Mouse (Mus musculus) retina, postnatal 7 days (tissue): ENCODE data around the gene Hspd1.
A peak's percentile ranks its signal among the peaks of the same experiment; 100 is the strongest.
"Not testable (repeated sequence)": the region's sequence is repeated elsewhere in the genome, so short reads cannot be mapped to it uniquely, and the experiment has no call there.

Source experiments
- DNase-seq: peaks from one replicate; pipeline ENCODE4 v3.0.0-alpha.2; 2012; ENCODE audit warnings: low read depth, low spot score

Gene Hspd1

DNA sequence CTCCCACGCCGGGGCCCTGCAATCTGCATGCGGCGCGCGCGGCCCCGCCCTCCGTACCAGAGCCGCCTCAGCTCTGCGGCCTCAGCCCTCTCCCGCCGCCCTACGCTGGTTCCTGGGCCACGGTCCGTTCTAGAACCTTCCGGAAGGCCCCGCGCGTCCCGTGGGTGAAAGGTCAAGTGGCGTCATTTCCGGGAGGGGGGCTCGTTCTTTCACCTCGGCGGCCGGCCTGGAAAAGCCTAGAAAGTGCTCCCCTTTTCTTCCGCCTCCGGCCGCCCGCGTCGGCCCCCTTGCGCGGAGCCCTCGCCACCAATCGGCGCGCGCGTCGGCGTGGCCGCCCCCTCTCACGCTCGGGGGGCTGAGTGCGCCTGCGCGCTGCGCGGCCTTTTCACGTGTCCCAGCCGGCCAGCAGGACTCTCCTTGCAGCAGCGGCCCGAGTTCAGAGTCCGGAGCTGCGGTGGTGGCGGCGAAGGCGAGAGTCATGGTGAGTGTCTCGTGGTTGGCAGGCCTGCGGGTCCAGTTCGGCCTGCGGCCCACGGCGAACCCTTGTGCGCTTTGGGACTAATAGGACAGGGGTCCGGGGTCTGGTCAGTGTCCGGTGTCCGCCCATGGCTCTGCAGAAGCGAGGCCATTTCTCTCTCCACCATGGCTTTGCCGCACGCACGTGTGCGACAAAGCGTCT lies at the start of gene Hspd1, which contains the start of gene Hspe1:
Hspd1 (minus strand) TSS at position 312 of the 679 bp plus-strand sequence.
Hspe1 (plus strand) TSS at position 201 of the 679 bp plus-strand sequence.
- DNase-seq = peak; percentile 100

DNA sequence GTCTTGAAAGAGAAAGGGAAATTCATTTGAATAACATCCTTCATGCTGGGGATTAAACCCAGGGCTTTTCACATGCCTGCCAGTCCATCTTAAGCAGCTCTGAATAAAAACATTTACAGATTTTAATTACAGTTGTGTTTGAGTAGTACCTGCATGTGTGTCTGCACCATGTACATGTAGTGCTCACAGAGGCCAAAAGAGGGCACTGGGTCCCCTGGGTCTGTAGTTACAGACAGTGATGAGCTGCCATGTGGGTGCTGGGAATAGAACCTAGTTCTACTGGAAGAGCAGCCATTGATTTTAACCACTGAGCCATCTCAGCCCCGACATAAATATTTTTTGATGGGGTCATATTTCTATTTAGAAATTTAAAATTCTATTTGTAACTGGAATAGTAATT lies 47.8 kb upstream of the Hspd1 start:
- no peak for DNase-seq

DNA sequence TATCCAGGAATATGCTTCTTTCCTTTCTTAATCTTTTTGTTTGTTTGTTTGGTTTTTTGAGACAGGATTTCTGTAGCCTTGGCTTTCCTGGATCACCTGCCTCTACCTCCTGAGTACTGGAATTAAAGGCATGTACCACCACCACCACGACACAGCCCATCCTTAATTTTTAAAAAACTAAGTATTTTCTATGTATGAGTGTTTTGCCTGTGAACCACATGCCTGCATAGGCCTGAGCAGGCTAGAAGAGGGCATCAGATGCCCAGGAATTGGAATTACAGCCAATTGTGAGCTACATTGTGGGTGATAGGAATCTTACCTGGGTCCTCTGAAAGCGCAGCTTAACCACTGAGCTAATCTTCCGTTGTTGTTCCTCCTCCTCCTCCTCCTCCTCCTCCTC lies 46.3 kb upstream of the Hspd1 start:
- no peak for DNase-seq

DNA sequence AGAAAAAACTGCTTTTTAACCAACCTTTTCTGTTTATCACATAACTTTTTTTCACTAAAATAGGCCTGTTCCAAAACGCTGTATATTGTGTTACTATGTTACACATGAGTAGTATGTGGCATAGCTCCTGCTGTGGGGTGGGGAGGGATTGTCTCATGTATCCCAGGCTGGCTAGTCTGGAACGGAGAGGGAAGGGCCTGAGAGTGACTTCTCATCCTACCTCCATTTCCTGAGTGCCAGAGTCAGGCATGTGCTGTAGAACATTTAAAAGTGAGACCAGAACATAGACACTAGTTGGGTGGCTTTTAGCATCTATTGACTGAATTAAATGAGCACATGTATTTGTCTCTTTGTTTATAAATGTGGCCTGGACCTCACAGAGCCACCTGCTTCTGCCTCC lies 45.1 kb upstream of the Hspd1 start:
- DNase-seq = no peak

DNA sequence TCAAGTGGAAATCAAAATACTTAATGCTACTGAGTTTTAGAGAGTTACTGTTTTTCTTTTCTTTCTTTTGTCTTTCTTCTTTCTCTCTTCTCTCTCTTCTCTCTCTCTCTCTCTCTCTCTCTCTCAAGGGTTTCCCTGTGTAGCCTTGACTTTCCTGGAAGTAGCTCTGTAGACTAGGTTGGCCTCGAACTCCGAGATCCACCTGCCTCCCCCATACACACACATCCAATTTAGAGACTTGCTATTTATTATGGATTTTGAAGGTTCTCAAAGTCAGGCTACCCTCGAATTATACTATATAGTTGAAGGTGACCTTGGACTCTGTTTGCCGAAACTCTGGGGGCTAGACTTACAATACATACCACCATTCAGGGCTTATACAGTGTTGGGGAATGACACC lies 44.3 kb upstream of the Hspd1 start:
- DNase-seq = no peak

DNA sequence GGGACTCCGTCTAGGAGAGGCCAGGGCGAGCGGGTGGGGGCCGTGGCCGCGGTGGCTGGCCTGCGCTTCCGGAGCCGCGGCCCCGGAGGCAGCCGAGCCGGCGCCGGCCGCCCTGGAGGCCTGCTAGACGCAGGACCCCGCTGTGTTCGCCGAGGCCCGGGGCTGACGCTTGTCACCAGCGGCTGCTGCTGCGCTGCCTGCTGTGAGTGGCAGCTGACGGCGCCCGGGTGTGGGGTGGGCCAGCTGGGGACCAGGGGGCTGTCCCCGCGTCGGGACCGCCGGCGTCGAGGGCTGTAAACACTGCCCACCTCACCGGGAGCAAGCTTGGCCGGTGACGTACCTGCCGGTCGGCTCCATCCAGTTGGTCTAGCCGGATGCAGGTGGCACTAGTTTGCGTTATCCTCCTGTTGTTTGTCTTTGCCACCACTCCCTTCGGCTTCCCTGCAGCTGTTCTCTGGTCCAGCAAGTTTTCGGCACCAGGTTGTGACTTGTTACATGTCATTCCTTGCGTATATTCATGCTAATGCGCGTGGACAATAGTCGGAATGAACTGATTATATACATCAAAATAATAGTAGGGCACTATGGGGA lies 43.5 kb upstream of the Hspd1 start:
- no peak for DNase-seq

DNA sequence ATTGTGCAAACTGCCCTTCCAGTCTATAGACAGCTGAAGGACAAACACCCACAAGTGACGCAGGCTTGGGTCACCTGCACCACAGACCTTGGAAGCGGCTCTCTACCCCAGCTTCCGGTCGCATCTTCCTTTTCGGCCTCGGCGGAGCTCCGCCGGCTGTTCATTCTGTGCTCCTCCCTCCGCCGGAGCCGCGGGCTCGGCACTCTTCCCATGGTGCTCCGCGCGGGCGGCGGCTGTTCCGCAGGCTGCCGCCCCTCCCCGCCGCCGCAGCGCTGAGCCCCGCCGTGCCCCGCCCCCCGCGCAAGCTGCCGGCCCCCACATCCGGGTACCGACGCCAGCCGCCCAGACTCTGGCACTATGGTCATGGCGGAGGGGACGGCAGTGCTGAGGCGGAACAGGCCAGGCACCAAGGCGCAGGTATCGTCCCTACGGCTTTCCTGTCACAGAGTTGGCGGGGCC lies 42.9 kb upstream of the Hspd1 start, which contains the start of gene Mob4:
Mob4 (plus strand) TSS at position 289 of the 459 bp plus-strand sequence.
- DNase-seq = peak; percentile 90

DNA sequence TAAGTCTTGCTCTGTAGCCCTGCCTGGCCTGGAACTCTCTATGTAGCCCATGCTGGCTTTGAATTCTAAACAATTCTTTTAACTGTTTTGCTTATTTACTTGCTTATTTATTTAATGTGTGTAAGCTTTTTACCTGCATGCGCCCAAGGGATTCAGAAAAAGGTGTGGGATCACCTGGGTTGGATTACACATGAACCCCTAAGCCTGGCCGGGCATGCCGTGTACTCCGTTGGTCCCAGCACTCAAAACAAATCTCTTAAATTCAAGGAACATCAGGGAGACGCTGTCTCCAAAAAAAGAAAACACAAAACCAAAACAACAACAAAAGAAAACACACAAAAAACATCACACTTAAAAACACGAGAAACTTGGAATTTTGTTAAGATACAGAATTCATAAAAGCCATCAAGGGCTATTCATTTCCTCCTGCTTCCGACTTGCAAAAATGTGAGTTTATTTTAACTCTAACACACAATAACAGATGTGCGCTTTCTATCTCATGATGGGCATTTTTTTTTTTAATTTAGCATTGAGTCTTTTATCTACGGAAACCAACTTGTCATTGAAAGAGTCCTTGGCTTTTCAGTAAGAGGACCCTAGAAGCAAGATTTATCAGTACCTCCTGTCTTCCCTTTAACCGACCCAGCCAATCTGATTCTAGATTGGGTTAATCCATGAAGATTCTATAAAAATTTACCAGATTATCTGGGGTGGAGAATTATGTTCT lies 42.3 kb upstream of the Hspd1 start:
- DNase-seq = no peak

DNA sequence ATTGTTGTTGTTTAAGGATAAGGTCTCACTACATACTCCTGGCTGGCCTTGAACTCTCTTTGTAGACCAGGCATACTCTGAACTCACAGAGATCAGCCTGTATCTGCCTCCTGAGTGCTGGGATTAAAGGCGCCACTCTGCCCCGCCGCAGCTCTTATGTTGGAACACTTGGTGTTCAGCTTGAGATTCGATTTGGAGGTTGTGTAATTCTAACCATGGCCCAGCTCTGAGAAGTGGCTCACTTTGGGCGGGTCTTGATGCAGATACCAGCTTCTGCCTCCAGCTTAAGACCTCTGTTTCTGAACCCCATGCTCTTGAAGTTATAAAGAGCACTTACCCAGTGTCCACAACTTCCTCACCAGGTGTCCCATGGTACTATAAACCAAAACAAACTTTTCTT lies 41.7 kb upstream of the Hspd1 start:
- DNase-seq = no peak

DNA sequence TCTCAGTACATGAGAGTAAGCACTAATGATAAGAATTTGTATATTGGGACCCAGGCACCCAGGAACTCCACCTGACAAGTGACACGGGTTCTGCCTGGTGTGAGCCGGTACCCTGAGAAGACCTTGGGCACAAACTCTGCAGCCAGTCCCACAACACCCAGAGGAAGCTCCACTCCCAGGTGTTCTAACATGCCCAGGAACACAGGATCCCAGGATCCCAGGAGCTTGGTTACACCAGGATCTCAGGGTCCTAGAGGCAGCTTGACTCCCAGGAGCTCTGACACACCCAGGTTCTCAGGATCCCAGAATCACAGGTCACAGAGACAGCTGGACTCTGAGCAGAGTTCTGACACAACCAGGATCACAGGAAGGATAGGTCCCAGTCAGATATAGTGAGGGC lies 36.1 kb upstream of the Hspd1 start:
- DNase-seq = not testable (repeated sequence)

DNA sequence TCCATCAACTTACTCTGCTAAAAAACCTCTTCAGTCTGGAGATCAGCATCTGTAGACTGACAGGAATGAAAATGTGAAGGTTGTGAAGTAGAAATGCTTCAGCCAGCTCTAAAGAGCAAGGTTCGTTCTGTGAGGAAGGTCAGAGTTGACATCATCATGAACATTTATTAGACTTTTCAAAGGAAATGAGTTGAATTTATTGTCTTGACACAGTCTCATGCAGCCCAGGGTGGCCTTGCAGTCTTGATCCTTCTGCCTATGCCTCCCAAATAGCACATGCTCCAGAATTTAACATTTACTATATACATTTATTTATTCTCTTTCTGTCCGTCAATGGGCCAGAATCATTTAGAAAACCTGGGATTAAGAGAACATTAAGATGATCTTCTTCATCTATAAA lies 35.5 kb upstream of the Hspd1 start:
- DNase-seq = no peak

DNA sequence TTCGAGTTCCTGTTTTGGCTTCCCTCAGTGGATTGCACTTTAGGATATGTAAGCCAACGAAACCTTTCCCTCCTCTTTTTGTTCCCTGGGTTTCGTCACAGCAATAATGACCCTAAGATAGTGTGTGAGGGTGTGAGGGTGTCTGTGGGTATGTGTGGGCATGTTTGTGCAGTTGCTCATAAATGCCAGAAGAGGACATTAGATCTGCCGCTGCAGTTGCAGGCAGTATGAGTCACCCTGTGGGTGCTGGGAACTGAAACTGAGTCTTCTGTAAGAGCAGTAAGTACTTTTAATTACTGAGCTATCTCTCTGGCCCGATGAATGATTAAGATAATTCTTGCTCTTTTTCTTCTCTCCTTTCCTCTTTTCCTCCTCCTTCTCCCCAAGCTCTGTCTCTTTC lies 35.0 kb upstream of the Hspd1 start:
- DNase-seq = no peak

DNA sequence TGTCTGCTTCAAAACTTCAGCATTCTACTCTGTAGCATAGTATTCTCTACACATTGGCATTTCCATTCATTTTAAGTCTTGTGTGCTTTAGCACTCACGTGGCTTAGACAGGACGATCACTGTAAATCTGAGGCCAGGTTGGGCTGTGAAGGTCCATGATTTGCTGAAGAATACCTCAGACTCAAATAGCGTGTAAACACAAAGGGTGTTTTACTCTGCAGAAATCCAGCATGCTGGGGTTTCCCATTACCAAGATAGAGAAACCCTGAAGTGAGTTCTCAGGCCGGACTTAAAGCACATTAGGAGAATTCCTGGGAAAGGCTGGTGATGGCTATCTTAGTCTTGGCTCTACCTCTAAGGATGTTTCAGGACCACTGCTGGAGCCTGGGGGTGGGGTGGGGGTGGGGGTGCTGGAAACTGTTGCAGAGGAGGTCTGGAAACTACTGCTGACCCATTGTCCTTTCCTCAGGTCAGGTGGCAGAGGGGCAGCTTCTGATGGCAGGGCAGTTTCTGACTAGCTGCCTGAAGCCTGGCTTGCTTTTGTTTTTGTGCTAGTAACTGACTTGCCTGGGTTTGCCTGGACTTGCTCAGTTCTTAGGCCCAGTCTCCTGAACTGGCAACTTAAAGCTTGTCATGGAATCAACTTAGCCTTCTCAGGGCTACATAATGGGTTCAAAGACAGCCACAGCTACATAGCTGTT lies 21.2 kb upstream of the Hspd1 start:
- DNase-seq = no peak

DNA sequence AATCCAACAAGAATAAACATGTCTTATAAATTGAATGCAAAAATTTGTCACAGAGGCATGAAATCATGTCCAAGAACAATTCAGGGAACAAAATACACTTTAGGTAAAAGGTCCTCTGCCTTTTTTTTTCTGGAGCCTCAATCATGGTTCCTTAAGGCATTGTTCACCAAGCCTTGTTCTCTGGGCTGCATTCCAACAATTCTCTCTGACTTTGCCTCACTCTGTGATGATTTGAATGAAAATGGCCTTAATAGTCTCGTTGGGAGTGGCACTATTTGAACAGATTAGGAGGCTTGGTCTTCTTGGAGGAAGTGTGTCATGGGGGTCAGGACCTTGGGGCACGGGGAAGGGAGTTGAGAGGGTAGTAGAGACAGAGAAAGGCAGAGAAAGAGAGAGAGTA lies 20.4 kb upstream of the Hspd1 start:
- DNase-seq = no peak

DNA sequence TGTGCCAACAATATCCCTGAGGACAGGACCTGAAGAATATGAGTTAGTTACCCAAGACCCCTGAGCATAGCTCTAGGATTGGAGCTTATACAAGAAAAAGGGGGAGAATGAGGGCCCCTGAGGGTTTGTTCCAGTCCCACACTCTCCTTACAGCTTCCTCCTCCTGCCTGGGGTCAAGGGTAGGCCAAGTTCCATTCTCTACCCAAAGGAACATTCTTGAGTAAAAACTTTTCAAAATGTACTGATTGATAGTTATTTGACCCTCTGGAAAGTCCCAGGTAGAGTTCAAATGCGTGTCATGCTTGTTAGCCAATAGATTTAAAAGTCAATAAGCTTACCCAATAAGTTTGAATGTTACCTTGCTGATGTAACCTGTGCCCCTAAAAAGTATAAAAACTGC lies 19.6 kb upstream of the Hspd1 start:
- DNase-seq = no peak

DNA sequence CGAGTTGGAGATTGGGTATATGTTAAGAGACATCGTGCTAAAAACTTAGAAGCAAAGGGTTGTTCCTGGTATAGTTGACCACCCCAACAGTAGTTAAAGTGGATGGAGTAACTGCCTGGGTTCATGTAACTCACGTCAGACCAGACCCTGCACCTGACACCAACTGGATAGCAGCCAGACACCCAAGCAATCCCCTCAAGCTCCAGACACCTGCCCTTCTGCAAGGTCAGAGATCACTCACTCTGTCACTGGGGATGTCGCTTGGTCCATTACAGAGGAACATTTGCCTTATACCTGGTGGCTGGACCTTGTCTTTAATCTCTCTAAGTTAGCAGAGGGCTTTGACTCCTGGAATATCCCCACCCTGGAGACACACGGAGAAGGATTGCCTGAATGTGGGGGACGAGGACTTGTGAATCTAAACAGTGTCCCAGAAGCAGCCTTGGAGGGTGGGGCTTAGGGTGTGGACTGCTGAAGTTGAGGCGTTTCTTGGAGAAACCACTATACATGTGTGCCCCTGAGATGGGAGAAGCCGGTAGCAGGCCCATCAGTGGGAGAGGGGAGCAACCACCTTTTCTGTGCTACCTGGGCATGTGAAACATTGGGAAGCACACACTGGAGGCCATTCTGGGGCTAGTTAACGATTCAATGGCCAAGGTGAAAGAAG lies 19.0 kb upstream of the Hspd1 start:
- no peak for DNase-seq

DNA sequence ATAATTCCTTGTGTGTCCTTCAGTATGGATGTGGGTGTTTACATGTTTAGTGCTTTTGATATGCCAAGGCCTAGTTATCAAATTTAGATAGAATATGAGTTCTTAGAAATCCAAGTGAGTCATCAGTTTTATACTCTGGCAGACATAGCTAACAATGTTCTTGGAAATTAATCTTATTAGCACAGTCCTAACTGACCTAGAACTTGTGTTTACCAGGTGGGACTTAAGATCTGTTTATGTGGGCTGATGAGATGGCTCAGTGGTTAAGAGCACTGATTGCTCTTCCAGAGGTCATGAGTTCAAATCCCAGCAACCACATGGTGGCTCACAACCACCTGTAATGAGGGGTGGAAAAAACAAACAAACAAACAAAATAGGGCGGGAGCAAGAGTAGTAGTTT lies 4.4 kb upstream of the Hspd1 start:
- DNase-seq = no peak

DNA sequence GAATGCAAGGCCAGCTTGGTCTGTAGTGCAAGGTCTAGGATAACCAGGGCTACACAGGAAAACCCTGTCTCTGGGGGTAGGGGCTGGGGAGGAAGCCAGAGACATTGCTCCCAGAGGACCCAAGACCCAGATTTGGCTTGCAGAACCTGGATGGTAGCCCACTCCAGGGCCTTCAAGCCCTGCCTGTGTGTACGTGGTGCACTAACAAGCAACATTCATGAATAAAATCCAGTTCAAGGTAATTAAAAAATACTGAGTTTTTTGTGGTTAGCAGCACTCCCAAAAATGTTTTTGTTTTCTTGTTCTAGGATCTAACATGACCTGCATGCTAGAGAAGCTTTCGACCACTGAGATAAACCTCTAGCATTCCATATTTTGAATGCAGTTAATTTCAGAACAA lies 4.0 kb upstream of the Hspd1 start:
- no peak for DNase-seq

DNA sequence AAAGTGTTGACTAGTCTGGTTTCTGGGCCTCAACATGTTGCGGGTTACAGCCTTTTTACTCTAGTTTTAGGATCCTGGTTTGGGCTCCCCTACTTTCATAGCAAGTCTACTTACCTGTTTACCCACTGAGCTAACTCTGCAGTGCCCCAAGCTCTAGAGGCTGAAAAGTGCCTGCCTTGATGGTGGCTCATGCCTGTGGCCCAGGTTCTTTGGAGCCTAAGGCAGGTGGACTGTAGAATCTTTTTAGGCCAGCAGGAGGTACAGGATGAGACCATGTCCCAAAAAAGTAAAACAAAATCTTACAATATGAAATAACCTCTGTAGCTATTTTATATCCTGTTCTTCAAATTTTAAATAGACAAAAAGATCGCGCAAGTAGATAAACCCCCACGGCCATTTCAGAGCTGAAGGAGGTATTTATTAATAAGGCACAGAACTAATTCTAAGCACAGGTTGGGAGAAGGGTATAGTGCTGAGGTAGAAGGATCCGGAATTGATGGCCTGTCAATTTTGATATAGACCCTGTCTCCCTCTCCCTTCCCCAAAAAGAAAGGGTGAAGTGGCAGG lies 1.5 kb upstream of the Hspd1 start:
- DNase-seq = no peak

DNA sequence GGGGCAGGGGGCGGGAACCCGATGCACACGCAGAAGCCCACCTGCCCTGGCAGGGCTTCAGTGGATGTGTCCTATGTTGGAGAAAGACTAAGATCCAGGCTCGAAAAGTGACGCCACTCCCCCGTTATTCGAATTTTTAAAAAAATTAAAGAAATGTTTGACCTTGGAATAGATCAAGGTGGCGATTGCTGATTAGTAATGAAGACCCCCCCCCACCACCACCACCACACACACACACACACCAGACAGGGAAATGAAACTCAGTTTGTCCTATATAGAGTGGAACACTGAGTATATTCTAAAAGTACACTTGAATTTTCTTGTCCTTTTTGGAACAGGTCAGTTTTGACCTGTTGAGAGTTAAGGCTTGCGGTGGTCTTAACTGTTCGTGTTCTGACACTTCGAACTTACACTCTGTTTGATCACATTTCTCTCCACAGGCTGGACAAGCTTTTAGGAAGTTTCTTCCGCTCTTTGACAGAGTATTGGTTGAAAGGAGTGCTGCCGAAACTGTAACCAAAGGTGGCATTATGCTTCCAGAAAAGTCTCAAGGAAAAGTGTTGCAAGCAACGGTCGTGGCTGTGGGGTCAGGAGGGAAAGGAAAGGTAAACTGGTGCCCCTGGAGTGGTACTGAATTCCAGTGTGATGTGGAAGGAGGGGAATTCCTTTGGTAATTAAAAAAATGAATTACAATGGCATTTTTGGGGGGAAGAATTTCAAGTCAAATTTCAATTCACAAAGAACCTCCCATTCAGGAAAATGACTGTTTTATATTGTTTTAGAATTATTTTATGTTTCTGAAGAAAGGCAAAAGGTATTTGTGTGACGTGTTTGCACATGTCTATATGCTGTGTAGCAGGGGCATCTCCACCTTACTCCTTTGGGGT lies 811 bp upstream of the Hspd1 start:
- no peak for DNase-seq
